Mouse (Mus musculus) right cerebral cortex, postnatal 14 days (tissue): ENCODE results near the gene a.
"Not testable (repeated sequence)": the region's sequence is repeated elsewhere in the genome, so short reads cannot be mapped to it uniquely, and the experiment has no call there.

Experiments used
- DNase-seq: peaks from one replicate; pipeline ENCODE4 v3.0.0; 2022

Gene a

DNA sequence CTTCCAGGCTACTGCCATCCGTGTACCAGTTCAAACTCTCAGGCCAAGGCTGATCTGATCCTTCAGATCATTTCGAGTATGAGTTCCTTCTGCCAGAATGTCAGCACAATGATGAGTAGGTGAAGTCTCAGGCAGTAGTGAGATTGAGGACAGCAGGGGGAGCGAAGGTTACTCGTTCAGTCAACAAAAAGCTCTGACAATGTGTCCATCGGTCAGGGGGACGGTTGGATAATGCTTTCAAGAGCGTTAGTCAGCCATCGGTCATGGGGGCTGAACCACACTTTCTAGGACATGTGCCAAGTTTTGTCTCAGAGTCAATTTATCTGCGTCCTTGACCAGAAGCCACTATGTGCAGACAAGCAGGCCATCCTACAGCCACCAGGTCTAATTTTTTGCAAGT, 225.5 kb downstream of the a start:
- not testable (repeated sequence) for DNase-seq

DNA sequence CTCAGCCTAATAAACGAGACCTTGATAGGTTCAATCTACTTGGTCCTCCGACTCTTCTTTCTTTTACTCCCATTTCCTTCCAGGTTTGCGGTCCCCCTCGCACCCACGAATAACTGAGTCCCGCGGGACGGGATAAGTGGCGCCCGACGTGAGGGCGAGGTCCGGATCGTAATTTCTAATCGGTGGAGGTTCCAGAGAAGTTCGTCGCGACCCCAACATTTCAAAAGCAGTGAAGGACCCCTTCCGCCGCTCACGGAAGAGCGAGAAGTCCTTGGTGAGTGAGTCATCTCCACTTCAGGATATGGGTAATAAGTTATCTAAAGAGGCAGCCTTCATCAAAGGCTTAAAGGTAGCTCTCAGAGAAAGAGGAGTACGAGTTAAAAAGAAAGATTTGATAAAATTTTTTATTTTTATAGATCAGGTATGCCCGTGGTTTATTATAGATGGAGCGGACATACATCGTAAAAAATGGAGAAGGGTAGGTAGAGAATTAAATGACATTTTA, 227.1 kb downstream of the a start, which contains the start of gene Gm14226:
Gm14226 (plus strand) TSS at position 16 of the 505 bp plus-strand sequence.
- not testable (repeated sequence) for DNase-seq

DNA sequence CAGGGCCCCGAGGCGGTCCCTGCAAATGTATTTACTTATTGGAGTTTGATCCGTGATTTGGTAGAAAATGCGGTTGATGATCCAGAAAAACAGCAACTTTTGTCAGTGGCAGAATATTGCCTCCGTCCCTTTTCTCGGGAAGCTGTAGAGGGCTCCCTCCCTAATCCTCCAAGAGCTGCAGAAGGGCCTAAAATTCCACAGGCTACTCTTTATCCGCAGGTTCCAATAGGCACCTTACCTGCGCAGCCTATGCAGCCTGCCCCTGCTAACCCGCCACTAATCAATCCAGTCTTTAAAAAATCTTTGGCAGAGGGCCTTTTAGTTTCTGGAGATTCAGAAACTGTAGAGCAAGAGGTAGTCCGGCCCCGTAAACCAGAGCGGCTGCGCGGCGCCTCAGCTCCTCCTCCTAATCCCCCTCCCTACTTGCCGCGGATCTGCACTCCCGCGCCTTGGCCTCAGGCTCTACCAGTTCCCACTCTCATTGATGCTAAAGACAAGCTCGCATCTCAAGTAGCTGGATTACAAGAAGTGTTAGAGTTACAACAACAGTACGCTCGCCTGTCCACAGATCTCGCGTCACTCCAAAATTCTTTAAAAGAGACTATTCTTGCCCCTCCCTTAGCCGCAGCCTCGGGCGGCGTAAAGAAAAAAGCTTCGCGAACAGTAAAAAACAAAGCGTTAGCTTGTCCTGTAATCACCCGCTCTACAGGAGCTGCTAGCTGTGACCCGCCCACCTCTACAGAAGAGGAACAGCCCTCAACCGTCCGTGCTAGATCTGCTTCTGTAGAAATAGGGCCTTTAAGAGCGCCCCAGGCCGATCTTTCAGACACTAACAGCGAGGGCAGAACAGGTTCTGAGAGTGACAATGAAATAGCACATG, 227.8 kb downstream of the a start:
- DNase-seq: peak; percentile 67

DNA sequence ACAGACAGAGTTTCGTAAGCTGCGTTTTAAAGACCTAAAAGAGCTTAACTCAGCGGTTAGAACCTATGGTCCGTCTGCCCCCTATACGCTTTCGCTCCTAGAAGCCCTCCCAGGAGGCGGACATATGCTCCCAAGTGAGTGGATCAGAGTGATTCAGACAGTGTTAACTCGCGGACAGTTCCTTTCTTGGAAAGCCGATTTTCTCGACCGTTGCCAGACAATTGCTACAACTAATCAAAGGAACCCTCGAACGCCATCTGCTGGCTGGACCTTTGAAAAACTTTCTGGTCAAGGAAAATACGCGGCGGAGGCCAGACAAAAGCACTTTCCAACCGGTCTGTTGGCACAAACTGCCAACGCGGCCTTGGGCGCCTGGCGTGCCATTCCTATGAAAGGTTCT, 228.5 kb downstream of the a start:
- DNase-seq: peak; percentile 86

DNA sequence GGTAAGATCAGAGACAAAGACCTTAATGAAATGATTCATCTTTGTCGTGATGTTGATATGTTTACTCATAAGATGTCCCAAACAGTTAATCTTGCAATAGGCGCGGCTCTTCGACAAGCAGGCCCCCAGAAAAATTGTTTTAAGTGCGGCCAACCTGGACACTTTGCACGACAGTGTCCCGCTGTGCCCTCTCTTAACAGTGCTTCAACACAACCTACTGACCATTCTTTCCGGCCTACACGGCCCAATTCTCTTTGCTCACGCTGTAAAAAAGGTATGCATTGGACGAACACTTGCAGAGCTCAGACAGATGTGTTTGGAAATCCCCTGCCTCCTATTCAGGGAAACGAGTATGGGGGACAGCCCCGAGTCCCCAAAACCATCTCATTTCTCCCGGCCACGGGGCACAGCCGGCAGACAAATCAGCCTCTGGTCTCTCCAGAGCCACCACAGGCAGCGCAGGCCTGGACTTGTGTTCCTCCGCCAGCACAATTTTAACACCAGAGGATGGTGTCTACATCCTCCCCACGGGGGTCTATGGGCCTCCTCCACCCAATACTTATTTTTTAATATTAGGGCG, 229.1 kb downstream of the a start:
- DNase-seq: not testable (repeated sequence)

DNA sequence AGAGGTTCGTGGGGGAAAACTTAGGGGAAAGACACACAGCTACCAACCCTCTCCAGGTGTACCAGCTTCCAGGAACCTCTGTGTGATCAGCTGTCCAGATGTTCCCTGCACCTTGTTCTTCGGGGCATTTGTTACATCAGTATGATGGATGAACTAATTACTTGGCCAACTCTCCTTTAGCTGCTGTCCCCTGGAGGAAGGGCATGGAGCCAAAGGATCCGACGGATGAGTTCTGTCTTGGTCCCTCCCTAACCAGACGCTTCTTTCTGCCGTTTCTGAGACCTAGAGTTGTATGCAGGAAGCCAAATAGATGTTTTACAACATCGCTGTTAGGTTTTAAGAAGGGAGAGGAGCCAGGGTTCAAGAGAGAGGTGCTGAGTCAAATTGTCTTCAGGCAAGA, 239.6 kb downstream of the a start:
- DNase-seq: no peak

DNA sequence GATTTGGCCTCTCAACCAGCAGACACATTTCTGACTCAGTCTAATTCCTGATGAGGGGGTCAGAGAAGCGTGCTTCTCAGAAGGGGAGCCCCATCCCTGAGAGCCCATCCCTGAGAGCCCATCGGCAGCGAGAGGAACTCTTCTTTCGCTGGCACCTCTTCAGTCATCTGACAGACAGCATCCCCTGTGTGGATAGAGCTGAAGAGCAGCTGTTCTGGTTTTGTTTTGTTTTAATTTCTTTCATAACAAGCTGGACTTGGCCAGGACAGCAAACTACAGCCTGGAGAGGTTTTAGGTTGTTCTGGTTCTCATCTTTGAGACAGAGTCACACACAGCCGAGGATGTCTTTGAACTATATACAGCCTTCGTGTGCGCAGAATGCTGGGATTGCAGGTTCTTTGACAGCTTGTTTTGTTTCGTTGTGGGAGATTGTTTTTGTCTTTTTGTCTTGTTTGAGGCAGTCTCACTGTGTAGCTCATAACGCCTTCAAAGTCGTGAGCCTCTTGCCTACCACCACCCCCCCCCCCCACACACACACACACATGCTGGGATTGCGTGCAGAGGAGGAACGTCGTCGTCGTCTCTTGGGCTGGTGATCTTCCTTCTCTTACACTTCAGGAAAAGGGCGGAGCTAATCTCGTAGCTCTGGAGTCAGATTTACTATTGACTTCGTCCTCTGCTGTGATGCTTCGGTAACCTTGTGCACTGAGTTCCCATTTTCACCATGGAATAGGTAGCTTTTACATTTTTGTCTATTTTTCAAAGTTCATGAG, 241.9 kb downstream of the a start:
- DNase-seq: no peak

DNA sequence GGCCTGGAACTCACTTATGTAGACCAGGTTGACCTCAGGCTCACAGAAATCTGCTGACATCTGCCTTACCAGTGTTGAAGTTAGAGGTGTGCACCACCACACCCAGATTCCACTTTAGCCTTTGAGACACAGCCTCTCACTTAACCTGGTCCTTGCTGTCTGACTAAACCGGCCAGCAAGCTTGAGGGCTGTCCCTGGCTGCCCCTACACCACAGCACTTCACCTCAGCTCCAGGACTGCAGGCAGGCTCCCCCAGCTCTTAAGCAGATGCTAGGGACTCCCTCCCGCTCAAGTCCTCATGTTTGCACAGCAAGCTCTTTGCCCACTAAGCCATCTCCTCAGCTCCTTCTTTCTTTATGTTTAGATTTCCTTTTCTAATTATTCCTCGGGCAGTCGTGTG, 248.8 kb downstream of the a start:
- DNase-seq: no peak

DNA sequence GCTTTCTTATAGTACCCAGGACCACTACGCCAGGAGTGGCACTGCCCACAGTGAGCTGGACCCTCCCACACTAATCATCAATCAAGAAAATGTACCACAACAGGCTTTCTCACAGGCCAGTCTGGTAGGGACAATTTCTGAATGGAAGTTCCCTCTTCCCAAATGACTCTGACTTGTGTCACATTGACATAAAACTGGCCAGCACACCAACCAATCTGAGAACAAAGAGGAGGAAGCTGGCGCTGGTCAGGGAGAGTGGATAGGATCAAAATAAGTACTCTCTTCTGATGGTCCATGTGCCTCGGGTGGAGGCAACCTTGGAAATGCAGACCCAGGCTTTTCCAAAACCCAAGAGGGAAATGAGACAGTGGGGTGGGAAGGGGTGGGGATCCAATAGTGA, 253.3 kb downstream of the a start:
- no peak for DNase-seq

DNA sequence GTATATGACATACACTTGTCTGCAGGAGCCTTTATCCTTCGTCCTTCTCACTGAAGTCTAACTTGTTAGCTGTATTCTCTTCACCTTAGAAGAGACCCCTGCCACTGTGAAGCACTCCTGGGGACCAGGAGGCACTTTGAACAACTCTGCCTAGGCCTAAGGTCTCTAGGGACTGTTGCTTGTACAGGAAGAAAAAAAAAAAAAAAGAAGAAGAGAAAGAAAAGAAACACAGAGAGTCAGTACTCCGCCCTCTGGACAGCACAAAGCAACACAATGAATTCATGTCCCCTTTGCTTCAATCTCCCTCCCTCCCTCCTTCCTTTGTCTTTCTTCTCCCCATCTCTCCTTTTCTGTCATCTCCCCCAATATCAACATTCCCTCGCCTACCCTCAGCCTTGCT, 253.9 kb downstream of the a start:
- DNase-seq: no peak

DNA sequence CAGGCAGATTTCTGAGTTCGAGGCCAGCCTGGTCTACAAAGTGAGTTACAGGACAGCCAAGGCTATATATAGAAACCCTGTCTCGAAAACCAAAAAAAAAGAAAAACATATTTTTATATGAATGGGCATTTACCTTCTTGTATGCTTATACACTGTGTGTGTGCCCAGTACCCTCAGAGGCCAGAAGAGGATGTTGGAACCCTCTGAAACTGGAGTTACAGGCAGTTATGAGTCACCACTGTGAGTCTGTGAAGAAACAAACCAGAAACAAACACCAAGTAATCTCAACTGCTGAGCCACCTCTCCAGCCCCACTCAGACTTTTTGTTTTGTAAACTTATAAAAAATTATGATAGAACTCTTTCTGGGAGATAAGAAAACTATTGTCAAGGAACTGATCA, 255.6 kb downstream of the a start:
- DNase-seq: no peak

DNA sequence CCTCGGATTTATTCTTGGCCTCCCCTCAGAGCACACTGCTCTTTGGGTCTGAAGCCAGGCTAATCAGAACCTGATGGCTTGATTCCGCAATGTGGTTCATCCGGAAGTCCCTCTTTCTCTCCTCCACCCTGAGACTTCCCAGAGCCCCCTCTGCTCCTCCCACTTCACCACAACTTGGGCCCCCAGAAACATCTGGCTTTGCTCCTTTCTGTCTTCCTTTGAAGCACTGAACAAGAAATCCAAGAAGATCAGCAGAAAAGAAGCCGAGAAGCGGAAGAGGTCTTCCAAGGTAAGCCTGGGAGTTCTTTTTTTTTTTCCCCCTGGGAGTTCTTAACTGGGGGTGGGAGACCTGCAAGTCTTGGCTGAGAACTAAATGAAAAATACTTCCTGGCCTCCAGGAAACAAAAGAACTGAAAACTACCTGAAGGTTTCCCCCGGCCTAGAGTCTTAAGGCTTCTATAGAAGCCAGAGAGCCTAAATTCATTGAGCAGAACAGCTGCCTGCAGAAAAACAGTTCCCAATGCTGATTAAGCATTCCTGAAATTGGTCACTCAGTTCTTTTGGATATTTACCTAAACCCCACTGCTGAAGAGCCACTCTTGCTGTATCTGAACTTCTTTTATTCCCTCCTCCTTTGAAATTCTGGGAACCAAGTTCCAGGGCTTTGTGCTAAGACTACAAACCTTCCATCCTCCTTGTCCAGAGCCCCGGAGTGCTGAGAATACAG, 256.4 kb downstream of the a start:
- DNase-seq: no peak

DNA sequence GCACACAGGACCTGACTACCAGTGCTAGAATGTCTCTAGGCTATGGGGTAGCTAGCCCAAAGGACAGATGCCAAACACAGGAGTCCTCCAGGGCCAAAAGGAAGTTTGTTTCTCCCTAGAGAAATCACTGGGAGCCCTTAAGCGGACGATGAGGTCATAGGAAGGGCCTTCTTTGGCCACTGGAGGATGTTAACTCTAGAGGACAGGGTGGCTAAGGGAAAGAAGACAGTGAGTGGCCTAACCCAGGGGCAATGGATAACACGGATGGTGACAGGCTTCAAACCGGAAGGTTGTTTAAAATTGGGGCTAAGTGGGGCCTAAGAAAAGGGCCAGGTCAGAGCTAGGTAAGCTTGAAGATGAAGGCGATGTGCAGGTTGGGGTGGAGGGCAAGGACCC, 258.9 kb downstream of the a start:
- DNase-seq: no peak

DNA sequence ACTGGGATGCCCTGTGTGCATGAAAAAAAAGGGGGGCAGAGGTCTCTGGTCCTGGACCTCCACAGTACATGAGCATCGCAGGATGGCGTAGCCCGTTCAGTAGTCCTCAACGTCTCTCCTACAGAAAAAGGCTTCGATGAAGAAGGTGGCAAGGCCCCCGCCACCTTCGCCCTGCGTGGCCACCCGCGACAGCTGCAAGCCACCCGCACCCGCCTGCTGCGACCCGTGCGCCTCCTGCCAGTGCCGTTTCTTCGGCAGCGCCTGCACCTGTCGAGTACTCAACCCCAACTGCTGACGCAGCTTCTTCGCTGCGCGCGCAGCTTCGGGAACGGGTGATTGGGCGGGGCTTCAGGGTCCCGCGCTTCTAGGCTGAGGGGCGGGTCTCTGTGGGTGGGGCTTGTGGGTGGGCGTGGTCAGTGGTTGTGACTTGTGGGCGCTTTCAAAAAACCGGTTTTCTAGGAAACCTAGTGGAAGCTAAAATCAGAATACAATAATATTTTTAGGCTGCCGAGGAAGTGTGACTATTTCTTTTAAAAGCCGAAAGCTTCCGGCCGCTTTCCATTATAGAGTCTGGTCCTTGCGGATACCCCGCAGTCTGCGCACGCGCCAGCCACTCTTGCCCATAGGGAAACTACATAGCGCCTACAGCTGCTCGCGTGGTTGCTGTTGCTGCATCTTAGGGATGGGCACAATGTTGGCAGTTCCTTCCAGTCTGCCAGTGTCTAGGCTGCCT, 259.5 kb downstream of the a start:
- peak; percentile 97 for DNase-seq

DNA sequence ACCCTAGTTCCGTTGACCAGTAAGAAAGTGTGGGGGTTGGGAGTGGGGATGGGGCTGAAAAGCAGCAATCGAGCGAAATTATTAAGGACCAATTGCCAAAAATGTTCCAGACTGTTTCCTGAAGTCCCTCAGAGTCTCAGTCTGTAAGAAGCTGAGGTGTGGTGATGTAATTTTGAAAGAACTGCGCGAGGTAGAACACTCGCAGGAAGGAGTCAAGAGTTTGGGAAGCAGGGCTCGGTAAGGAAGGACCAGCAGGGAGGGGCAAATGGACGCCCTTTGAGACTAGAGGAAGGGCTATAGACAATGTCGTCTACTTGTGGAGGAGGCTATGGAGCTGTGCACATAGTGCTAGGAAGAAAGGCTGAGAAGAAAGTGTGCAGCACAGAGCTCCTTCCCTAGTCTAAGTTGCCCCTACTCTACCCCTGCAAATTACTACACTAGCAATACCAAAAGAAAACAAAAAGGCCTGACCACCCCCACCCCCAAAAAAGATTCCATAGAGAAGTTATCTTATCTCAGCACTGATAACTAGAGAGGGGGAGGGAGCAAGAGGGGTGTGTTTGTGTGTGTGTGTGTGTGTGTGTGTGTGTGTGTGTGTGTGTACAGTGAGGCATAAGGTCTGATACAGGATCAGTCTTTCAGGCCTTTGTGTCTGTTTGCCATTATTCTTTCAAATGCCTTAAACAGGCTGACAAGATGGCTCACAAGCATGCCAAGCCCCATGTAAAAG, 260.6 kb downstream of the a start:
- DNase-seq: no peak

DNA sequence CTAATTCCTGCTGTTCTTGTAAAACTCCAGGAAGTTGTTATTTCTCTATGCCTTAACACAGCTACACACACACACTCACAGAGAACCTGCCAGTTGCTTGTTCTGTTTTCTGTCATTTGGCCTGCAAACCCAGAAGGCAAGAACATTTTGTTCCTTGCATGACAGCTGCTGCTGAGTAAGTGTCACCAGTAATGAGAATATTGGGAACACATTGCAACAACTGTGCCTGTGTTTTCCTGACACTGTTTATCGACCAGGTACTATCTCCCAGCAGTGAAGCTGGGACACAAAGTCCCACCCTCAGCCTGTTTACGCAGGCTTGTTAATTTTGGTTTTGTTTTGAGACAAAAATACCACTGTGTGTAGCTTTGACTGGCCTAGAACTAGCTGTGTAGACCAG, 261.5 kb downstream of the a start:
- no peak for DNase-seq

DNA sequence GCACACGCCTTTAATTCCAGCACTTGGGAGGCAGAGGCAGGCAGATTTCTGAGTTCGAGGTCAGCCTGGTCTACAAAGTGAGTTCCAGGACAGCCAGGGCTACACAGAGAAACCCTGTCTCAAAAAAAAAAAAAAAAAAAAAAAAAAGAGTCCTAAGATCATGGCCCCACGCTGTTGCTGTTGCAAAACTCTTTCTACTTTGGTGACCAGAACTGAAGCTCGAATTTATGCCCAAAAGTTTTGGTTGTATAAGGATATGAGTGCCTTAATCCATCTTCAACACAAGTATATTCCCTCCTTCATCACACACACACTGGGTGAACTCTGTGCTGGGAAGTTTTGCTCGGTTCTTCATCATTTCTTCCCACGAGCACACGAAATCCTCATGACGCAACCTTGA, 262.3 kb downstream of the a start:
- DNase-seq: not testable (repeated sequence)

DNA sequence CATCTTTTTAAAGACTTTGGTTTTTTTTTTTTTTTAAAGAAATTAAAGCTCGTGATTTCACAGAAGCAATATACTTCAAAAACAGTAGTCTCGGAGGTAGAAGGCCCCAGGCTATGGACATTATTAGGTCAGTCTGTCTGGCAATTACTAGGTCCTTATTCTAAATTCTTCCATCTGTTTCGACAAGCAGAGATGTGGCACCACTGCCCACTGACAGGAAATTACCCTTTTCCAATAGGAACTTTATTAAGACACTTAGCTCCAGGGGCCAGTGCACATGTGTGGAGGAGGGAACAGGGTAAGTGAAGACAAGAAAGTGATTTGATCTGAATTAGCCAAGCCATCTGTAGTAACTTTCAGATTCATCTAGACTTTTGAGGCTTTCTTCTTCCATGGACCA, 263.5 kb downstream of the a start:
- DNase-seq: no peak

DNA sequence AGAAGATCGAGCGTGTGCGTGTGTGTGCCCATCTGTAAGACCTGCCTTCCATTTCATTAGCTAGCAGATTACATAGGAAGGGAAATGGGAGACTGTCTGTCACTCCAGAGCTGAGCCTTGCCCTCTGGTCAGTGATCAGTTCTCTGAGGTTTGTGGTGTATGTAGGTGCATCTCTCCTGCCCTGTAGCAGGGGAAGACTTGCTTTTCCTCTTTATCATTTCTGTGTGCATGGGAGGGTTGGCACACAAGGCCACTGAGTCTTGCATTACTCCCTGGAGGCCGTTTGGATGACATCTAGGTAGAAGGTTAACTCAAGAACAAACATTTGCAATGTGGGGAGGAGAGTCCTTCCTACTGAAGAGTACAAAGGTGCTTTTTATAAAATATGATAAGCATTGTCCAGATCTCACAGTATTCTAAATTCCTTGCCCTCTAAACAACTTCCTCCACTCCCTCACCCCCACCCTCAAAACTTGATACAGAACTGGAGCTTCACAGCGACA, 264.9 kb downstream of the a start:
- no peak for DNase-seq

DNA sequence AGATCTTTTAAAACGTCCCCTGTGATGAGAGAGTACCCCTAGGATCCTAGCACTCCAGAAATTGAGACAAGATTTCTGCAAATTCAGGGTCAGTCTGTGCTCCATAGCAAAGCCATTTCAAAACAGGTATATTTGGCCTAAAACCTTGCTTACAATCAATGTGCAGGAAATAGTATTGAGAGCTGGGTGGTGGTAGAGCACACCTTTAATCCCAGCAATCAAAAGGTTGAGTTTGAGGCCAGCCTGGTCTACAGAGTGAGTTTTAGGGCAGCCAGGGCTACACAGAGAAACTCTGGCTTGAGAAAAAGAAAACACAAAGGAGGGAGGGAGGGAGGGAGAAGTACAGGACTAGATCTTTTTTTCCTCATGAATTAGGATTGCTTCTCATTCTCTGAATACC, 266.2 kb downstream of the a start:
- DNase-seq: no peak

DNA sequence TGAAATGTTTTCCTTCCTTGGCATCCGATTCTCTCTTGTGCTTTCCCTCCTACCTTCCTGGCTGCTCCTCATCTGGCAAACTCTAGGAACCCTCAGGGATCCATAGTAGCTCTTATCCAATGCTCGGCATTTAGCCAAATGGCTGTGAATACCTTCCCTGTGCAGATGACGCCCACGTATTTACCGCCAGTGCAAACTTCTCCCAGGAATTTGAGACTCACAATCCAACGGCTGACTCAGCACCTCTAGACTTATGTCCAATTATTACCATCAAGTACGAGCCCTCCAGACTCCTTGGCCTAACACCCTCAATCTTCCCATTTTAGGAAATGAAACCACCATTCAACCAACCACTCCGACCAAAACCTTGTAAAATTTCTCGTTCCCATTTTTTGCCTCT, 279.8 kb downstream of the a start:
- DNase-seq: no peak
